Mouse (Mus musculus) cerebellum, adult 18-20 months (tissue): ENCODE measurements around the gene Ybx3.

ENCODE experiments used
- DNase-seq, 2 experiments: peaks; one replicate each; pipeline ENCODE4 v3.0.0; 2021

Gene Ybx3

DNA sequence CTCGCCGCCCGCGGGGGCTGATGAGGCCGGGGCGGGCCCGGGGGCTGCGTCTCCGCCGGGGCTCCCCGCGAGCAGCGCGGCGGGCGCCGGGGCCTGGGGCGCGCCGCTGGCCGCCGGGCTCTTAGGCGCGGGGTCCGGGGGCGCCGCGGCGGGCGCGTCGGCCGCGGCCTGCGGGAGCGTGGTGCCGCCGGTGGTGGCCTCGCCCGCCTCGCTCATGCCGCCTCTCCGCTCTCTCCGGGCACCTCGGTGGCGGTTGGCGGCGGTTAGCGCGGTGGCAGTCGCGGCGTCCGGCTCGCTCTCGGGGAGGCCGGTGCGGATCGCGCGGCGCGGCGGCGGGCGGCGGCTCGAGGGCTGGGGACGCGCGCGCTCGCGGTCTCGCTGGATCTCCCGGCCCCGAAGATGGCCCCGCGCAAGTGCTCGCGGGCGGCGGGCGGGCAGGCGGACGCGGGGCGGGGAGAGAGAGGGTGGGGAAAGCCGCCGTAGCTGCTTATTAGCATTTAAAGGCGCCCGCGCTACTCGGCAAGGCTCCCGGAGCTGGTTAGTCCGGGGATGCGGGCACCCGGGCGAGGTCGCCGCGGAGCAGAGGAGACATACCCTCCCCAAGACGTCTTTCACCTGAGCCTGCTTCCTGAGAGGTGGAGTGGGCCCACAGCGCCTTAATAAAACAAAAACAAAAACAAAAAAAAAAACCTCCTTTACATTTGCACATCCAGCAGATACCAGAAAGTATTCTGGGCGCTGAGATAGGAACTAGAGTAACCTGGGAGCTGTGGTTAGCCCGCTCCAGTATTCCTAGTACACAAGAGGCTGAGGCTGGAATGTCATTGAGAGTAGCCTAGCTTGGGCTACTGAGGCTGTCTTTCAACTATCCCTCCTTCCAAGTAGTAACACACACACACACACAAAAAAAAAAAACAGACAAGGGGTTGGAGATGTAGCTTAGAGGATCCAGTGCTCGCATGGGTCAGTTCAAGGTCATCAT, at the start of gene Ybx3:
TSS of gene Ybx3 (minus strand) at position 437 of the 982 bp plus-strand sequence.
- DNase-seq, result peak; percentile 92 to 93

DNA sequence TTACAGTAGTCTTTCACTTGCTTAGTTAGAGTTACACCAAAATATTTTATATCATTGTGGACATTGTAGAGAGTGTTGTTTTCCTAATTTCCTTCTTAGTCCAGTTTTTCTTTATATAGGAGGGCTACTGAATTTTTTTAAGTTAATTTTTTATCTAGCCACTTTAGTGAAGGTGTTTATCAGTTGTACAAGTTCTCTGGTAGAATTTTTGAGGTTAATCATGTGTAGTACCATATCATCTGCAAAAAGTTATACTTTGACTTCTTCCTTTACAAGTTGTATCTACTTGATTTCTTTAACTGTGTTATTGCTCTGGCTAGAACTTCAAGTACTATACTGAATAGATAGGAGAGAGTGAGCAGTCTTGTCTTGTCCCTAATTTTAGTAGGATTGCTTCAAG, 48.4 kb upstream of the Ybx3 start:
- no peak for DNase-seq

DNA sequence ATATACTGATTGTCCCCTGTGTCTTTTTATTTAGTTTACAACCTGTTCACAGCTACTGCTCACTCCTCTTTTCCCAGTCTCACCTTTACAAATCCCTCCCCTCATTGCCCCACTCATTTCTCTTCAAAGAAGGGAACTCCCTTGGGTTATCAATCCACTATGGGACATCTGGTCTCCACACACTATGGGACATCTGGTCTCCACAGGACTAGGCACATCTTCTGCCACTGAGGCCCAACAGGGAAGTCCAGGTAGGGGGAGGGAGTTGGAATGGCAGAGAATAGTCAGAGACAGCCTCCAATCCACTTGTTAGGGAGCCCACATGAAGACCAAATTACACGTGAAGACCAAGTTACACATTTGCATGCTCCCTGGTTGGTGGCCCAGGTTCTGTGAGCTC, 45.8 kb upstream of the Ybx3 start:
- no peak for DNase-seq

DNA sequence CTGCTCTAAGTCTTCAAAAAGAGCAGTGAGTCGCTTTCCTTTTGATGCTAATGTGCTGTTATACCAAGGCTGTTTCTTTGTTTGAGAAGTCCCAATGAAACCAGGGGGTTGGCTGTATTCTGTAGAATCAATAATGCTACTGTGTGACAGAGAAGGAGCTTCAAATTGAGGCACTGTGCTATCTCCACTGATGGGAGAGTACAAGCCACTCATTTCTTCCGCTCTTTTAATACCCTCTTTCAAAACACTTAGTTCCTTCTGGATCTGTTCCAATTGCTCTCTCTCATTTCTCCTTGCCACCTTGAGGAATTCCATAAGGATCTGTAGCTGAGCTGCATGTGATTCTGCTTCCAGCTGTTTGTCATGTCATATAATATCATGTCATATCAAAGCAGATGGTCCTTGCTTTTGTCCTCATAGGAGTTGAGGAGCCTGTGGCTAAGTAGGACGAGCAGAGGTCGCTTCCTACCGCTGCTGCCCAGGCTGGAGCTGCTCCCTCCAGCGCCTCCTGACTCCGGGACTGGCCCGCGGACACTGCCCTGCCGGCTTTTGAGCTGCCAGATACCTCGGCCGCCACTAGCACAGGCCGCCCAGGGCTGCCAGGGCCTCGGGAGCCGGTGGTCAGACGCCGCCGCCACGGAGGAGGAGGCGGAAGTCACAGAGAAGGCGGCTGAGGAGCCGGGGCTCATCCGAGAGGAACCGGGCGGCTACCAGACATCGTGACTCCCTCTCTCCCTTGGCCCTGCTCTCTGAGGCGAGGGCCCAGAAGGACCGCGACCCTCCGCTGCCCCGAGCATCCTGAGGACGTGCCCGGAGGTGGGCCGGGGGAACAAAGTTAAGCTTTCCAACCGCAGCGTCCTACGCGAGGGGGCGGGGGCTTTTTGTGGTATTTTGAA, 45.1 kb upstream of the Ybx3 start:
- peak in 1 of 2 experiments; percentile 5 for DNase-seq

DNA sequence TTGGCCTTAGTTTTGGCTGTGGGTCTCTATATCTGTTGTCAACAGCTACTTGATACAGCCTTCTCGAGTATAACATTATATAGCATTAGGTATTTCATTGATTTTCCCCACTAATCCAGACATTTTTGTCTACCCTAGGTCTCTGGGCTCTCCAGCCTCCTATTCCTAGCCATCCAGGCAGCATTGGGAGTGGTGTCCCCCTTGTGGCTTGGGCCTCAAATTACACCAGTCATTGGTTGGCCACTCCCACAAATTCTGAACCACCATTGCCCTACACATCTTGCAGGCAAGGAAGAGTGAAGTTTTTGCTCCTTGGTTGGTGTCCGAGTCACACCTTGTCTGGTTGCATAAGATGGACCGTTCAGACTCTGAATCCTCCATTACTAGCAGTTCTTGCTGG, 33.3 kb upstream of the Ybx3 start:
- peak; percentile 12 to 25 for DNase-seq

DNA sequence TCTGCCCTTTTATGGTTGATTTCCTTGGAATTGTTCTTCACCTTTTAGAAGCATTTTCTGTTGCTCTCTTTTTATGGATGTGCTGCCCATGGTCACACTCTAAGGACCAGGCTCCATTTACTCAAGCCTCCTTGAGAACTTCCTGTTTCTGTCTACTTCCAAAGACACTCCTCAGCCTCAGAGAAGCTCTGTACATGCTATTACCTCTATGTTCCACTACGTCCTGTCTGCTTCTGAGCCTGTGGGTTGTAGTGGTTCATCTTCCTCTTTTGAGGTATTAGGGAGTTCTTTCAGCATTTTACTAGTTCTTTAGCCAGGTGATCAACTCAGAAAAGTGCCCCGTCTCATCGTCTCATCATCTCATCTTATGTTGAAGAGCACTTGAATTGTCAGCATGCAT, 31.3 kb upstream of the Ybx3 start:
- DNase-seq, result no peak

DNA sequence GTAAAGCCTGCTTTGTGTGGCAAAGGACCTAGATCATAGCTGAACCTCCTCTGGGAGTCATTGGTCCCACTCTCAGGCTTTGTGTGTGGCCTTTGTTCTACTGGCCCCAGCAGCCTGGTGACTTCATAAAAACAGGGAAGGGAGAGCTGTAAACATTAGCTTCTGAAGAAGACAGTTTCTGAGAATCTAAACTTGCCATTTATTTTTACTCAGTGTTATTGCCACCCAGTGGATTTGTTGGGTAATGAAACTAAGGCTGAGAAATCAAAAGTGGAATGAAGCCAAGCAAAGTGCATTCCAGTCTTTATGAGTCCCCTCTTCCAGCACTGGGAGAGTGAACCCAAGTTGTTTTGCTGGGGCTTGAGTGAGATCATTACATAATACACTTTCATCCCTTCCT, 30.5 kb upstream of the Ybx3 start:
- peak; percentile 13 to 16 for DNase-seq

DNA sequence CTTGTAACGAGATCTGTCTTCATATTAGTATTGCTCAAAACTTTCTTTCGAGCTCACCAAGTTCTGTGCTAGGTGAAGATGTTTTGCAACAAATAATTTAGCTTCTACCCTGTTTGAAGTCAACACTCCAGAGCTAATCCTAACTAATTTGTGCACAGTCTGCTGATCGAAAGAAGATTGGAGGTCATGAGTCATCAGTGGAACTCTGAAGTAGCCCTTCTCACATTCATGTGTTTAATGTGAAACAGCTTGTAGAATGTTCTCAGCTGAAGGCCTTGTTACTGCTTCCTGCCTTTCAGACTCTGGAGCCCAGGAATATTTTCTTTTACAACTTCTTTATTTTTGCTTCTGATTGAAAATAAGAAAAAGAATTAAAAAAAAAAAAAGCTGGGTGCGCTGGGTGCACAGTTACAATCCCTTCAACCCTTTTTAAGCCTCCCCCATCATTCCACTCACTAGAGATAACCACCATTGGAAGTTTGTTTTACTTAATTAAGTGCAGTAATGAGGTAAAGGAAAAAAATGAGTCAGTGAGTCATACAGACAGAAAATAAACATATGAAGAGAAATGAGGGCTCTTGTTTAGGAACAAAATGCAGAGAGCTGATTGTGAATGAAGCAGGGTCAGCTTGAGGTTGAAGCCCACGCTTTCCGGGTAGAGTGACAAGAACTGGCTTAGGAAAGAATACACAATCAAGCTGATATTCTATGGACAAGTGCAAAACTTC, 23.0 kb upstream of the Ybx3 start:
- no peak for DNase-seq

DNA sequence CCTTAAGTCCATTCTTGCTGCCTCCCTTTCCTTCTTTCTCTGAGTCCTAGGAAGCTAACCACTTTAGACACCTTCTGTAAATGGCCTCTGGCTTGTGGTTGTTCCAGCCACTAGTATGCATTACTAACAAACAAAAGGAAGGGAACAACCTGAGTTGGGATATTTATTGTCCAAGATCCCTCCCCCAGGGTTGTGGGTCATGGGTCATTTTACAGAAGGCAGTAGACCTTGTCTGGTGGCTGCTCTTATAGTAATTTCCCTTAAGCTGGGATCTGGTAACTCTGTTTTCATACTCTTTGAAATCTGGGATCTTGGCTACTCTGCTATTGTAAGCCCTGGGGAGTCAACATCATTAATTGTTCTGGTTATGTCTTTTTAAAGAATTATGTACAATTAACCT, 18.7 kb upstream of the Ybx3 start:
- DNase-seq, result no peak

DNA sequence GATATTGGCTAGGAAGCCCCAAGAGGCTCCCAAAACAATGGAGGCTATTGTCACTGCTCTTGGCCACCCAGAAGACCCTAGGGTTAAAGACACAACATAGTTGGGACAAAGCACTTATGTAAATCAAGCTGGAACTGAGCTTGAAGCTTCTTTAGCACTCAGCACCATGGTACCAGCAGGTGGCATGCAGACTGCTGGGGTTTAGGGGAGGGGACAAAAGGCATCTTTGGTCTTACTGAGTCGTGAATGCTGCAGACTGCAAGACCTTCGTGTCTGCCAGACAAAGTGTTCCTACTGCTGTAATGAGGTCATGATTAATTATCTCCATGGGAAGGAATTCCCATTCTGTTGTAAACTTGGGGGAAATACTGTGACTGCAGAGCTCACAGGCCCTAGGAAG, 17.6 kb upstream of the Ybx3 start:
- no peak for DNase-seq

DNA sequence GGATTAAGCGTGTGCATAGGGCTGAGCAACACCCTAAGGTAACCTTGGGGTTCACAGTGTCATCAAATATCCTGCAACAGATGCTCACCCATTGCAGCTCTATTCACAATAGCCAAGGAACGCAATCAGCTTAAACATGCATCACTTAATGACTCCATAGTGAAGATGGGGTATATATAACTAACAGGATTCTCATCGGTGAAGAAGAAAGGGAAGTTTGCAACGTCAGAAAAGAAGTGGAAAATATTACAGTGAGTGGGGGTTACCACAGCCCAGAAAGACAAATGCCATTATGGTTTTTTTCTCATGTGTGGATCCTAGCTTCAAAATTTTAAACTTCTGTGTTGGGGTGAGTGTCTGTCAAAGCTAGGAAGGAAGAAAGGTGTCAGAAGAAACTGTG, 16.9 kb upstream of the Ybx3 start:
- DNase-seq, result no peak

DNA sequence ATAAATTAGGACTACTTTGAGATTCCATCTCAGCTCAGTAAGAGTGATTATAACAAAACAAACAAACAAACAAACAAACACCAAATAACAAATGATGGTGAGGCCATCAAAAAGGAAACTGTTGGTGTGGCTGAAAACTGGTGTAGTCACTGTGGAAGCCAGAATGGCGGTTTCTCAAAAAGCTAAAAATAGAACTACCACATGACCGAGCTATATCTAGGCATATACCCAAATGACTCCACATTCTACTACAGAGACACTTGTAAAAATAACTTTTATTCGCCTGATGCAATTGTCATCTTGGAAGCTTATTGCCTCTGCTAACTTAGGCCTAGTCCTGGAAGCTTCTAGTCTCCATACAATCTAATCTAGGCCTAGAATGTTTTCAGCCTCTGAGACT, 16.0 kb upstream of the Ybx3 start:
- no peak for DNase-seq

DNA sequence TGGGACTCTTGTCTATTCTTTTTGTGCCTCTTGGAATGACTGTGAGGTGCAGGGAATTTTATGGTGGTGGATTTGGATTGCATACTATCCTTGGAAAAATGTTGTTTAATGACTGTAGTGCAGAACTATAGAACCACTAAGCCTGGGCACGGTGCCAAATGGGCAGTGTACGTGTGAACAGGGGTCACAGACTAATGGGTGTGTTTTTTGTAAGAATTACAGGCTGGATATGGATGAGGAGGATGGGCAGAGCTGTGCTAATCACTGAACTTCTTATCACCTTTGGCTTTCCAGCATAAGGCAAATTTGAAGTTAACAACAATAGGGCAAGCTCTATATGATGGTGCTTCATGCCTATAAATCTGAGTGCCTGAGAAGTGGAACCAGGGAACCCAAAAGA, 14.8 kb upstream of the Ybx3 start:
- no peak for DNase-seq

DNA sequence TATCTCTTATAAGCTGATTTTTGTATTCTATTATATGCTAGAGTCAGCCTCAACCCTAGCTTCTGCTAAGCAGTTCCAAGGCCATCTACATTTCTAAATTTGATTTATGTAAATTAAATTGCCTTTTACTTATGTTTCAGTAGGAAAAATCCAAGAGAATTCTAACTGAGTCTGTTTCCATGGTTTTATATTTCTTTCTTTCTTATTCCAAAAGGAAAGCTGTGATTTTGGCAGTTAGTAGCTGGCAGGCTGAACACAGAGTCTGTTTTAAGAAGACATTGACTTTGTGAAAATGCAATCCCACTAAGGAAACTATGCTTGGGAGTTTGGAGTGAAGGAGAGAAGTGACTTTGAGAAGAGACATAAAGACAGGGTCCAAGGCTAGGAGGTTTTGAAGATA, 14.3 kb upstream of the Ybx3 start:
- no peak for DNase-seq

DNA sequence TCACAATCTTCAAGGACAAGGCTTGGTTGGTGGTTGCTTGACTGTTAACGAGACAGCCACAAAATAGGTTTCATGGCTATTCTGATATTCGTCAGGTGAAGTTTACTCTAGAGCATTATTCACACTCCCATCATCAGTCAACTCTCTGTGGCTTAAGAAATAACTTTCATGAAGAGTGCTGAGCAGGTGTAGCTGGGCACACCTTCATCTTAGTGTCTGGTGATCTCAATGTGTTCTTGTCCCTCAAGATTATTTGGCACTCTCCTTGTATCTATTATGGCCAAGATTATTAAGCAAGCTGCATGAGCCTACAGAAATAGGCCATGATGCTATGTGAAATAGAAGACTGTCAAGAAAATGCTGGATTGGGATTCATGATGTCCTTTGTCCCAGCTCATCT, 13.0 kb upstream of the Ybx3 start:
- no peak for DNase-seq

DNA sequence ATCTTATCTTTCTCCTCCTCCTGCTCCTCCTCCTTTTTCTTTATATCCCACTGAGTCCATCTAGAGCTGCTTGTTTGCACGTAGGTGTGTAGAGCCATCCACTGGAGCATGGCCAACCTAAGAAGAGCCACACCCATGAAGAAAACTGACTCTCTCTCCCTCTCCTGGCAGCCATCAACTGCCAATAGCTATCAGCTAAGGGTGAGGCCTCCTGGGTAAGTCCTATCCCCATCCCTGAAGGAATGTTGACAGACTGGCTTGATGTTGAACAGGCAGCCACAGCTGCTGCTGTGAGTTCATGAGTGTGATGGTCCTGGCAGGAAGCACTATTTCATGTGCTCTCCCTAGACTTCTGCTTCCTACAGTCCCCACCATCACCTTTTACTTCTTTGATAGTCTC, 8.4 kb upstream of the Ybx3 start:
- DNase-seq, result no peak

DNA sequence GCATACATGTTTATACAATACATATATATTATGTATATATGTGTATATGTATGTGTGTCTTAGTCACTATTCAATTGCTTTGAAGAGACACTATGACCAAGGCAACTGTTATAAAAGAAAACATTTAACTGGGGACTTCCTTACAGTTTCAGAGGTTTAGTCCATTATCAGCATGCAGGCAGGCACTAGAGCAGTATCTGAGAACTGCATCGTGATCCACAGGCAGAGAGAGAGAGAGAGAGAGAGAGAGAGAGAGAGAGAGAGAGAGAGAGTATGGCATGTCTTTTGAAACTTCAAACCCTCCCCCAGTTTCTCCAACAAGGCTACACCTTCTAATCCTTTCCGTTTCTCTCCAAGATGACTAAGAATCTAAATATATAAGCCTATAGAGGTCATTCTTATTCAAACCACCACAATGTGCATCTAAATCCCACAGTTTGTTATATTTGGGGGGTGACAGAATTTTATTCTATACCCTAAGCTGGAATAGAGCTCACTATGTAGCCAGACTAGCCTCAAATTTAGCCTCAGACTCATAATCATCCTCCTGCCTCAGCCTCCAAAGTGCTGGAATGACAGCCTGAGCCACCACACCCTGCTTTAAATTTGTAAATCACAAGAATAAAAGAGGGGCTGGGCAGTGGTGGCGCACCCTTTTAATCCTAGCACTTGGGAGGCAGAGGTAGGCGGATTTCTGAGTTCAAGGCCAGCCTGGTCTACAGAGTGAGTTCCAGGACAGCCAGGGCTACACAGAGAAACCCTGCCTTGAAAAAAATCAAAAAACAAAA, 5.8 kb upstream of the Ybx3 start:
- no peak for DNase-seq

DNA sequence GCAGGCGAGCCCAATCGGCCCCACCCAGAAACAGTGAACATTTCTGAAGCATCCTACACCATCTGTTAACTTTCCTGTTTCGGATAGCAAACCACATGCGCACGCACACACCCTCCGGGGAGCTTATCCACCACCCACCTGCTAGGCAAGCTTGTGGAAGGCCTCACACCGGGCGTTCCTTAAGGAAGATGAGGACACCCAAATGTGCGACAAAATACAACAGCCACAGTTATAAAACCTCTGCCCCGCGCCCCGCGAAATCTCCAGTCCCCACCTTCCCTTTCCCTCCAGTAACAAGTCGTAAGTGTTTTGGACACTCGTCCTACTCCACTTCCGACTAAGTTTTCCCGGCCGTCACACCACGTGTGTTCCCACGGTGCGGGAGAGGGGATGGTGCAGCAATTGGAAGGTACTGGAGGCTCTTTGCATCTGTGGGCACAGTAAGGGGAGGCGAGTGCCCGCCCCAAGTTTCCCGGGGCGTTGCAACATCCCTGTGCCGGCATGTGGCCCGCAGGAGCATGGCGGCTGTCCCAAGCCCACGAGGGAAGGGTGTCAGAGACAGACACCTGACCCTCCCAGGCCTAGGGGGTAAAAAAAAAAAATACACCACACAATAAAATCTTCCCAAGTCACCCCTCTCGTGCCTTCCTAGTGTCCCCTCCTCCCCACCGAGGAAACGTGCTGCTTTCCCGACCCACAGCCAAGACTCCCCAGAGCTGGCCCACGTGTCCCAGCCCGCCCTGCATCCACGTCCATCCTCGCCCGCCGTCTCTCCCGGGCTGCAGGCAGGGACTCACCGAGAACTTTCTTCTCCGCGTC, 846 bp downstream of the Ybx3 start:
- peak; percentile 60 to 68 for DNase-seq

DNA sequence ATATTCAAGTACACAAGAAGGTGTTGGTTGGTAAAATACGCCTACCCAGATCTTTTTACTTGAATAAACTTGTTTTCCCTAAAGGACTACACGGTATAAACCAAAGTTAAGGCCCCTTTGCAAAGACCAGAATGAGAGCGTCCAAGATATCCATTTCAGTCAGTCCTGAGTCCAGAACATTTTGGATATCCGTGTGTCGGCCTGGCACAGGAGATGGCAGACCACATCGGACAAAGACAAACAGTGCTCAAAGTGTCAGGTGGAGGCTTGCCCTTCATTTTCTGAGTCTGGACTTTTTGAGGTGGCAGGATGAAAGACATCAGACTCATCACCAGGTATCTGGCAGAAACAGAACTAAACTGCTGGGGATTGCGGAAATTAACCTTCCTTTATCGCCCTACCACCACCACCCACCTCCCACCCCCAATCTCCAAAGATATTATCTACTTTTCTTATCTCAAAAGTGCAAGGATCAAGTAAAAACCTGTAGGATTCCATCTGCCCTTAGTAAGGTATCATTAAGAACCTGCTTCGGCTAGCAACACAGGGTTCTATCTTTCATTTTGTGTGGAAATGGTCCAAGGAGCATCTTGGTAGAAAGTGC, 1.8 kb downstream of the Ybx3 start:
- peak; percentile 16 to 20 for DNase-seq

DNA sequence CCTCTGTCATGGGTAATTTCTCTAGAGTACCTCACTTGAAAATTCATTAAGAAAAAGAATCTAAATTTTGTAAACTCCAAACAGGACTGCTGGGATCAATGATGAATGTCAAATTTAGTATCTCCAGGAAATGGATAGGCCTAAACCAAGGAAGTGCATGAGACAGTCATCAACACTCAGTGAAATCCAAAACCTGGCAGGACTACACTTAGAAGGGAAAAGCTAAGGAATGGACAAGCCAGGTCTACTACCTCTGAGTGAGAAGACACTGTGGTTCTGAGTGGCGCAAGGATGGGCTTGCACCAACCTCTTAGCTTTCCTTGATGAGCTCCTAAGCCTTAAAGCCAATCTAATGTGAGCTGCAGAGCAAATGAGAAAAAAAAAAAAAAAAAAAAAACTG, 2.8 kb downstream of the Ybx3 start:
- DNase-seq, result no peak
